Mouse (Mus musculus): ENCODE results near the gene Prdx1.

GRCm38 (mm10) chr4:116649411-116649810, 35.9 kb upstream of the Prdx1 start:
- TF ChIP-seq CTCF (IDR thresholded peaks at IDR 0.05; ENCODE audit: low read depth, low read length): no peak
- no peak for TF ChIP-seq POLR2AphosphoS5 (IDR thresholded peaks at IDR 0.05; ENCODE audit: insufficient replicate concordance, low read depth, low read length)
- no peak for TF ChIP-seq GATA1 (IDR thresholded peaks at IDR 0.05; ENCODE audit: borderline replicate concordance, low read length)
- TF ChIP-seq TAL1 (conservative IDR thresholded peaks at IDR 0.05; ENCODE audit: low read depth, low read length): no peak
- TF ChIP-seq GATA2 (IDR thresholded peaks at IDR 0.05; ENCODE audit: borderline replicate concordance, low read depth, low read length): no peak
